Mouse (Mus musculus) fibroblast of lung, adult 2 months (primary cell): ENCODE results near the gene Klf15.
A peak's percentile ranks its signal among the peaks of the same experiment; 100 is the strongest.

ENCODE experiments used
- DNase-seq: peaks from one replicate; pipeline ENCODE4 v3.0.0-alpha.2; 2011; ENCODE audit warnings: low read depth

Klf15 gene

DNA sequence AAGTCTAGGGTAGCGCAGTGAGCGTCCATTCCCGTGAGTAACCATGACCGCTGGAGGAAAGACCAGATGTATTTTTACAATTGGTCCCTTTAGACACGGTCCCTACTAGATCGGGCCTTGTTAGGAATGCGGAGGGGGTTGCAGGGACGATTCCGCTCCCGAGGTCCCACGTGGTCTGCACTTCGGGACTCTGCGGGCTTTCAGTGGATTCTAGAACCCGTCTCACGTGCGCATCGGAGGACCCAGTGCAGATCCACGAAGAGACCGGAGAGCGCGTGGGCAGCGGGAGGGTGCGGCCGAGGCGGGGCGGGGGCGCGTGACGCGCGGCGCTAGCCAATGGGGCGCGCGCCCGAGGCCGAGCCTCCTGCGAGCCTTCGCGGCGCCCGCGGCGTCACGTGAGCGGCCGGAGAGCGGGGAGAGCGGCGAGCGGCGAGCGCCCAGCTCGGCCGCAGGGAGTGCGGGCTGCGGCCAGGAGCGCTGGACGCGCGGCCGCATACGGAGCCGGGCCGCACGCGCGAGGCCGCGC is at the start of gene Klf15:
TSS of gene Klf15 (plus strand) at position 396 of the 526 bp plus-strand sequence.
- DNase-seq, result peak; percentile 51

DNA sequence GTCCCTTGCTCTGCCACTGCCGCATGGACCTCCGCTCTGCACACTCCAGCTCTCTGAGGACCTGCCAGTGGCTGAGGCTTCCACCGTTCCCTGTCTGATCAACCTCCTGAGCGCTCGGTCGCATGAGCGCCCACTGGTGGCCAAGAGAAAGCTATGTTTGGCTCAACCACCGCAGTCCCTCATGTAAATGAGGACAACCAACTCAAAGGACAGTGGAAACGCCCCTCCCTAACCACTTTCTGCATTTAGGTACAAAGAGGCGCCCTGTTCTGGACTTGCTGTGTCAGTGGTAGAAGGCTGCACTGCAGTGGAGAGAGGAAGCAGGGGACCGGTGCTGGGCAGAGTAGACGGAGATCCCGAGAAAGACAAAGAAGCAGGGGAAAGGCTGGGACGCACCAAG is 39.8 kb upstream of the Klf15 start:
- DNase-seq, result peak; percentile 40

DNA sequence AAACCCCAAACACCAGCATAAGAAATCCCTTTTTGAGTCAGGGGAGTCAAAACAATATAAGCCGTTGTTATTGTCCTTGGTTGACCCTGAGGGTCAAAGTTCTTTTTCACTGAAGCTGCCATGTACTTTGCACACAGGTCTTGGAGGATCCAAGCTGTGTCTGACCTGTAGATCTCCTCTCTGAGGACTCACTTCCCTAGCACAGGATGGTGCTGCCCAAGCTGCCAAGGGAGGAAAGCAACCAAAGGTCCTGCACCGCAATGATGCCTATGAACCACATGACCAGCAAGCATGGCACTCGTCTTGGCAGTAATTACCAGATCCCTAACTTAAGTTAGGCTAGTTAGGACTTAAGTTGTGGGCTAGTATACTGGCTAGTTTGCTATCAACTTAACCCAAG is 37.0 kb upstream of the Klf15 start:
- no peak for DNase-seq

GRCm38 (mm10) chr6:90426003-90426402 is 36.4 kb upstream of the Klf15 start:
- peak; percentile 56 for DNase-seq

- peak; percentile 44 for DNase-seq
Measured at GRCm38 (mm10) chr6:90428380-90428974, 33.9 kb upstream of the Klf15 start, which contains the start of gene Cfap100. Cfap100 (minus strand) TSS chr6:90428797.

- DNase-seq, result no peak
Measured at GRCm38 (mm10) chr6:90429911-90430310, 32.5 kb upstream of the Klf15 start.

DNA sequence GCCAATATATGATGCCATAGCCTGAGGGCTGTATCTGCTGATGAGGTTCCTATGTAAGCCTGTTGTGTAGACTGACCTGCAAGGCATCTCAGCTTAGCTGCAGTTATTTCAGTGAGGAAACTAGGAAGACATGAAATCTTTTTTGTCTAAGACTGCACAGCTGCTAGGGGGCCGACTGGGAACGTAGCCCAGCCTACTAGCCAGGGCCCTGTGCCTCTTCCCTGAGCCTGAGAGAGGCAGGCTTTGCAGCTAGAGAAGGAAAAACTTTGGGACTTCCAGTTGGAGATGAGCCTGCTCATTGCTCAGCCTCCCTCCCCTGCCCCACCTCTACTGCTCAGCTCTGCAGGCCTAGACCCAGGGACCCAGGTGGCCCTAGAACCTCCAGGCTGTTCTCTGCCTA is 30.9 kb upstream of the Klf15 start:
- DNase-seq, result no peak

DNA sequence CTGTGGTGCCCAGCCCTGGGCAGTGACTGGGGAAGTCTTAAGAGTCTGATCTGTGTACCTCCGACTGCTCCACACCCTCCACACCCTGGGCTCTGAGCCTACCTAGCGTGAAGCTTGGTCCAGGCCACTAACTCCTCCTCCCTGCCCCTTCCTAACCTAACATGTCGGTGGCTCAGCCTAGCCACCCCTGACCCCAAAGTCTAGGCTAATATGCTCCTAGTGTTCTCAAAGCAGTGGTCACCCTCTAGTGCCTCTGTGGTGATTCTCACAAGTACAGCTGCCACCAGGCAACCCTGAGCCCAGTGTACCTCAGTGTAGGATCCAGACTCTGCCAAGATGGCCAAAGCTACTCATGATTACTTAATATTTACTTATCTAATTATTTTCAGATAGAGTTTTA is 27.7 kb upstream of the Klf15 start:
- DNase-seq, result no peak

DNA sequence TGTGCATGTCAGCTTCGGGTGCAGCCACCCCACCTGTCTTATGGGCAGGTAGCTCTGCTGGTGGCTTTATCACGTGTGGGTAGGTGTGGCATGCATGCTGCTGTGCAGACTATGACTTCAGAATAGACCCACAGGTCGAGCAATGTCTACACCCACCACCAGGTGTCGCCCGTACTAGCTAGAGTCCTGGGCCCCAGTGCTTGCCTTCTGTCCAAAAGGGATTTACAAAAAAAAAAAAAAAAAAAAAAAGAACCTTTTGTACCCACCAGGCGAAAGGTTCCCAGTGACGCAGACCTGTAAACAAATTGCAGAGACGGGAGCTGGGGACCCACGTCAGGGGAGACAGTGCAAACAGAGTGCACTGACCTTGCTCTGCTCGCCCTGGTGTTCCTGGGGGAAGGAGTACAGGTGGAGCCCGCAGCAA is 27.2 kb upstream of the Klf15 start:
- peak; percentile 44 for DNase-seq

GRCm38 (mm10) chr6:90436192-90436907 is 26.0 kb upstream of the Klf15 start:
- DNase-seq, result no peak

DNA sequence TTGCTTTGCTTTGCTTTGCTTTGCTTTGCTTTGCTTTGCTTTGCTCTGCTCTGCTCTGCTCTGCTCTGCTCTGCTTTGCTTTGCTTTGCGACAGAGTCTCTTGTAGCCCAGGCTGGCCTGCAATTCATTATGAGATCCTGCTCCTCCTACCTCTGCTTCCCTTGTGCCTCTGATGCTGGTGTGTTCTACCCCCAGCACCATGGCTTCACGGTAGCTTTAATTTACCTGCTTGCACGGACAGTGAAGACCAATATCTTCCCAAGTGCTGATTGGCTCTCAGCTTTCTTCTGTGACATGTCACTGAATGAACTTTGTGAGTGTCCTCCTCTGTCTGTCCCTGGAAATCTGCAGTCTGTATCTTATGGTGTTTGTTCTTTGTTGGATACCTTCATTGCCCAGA is 25.3 kb upstream of the Klf15 start:
- no peak for DNase-seq

GRCm38 (mm10) chr6:90446883-90447282 is 15.5 kb upstream of the Klf15 start:
- no peak for DNase-seq

GRCm38 (mm10) chr6:90450179-90450578 is 12.2 kb upstream of the Klf15 start:
- DNase-seq, result no peak

- DNase-seq, result no peak
Measured at GRCm38 (mm10) chr6:90450697-90451096, 11.7 kb upstream of the Klf15 start.

- no peak for DNase-seq
Measured at GRCm38 (mm10) chr6:90451512-90451911, 10.9 kb upstream of the Klf15 start.

DNA sequence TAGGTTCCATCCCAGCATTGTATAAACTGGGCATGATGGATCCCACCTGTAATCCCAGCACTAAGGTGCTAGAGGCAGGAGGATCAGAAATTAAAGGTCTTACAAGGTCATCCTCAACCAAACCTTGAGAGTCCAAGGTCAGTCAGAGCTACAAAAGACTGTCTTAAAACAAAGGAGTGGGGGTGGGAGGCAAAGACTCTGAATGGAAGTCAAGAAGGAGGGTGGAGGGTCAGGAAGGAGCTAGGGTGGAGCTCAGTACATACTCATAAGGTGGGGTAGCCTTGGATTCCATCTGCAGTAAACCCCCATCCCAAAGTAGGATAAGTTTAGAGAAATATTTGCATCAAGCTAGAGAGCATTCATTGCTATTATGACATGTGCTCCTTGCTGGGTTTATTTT is 9.8 kb upstream of the Klf15 start:
- no peak for DNase-seq

DNA sequence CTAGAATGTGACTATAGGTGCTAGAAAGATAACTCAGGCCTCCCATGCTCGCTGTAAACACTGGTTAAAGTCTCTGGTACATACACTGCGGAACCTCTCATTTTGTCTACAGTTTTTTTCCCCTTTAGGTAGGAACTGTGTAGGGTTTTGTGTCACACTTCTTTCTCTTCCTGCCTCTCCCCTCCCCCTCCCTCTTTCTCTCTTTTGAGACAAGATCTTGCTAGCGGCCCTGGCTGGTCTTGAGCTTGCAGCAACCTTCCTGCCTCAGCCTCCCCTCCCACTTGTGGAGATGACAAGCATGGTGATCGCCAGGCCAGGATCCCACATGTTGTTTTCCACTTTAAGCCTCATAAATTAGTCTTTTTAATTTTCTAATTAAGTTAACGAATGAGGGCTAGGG is 8.6 kb upstream of the Klf15 start:
- no peak for DNase-seq

DNA sequence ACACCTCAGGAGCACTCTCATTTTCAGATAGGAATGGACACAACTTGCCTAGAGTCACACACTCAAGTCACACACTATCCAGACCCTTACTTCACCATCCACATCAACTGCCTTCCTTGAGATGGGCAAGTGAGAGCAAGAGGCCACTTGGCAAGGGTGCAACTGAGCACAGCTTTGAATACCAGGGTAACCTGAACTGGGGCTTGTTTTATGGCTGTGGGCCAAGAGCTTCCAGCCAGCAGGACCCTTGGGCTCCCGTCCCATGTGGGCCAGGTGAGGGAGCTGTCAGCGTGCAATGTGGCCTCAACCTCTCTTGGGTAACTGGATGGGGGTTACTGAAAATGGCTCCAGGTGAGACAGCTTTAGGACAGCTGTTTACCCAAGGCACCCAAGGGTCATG is 5.0 kb upstream of the Klf15 start:
- DNase-seq, result no peak

DNA sequence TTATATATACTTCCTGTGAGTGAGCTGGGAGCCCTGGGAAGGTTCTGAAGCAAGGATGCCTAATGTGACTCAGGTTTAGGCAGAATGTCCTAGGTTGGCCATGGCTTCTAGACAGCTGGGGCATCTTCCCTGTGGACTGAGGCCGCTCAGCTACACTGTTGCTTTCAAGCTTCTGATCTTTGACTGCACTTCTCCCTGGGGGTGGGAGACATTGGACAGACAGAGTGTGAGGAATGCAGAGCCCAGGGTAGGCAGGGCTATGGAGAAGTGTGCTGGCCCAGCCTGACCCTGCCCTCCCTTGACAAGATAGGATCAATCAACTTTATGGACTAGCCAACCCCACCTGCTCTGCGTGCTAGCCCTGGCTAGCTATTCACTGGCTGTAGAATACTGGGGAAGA is 1.2 kb upstream of the Klf15 start:
- DNase-seq, result no peak

GRCm38 (mm10) chr6:90461771-90462170 is 605 bp upstream of the Klf15 start:
- DNase-seq, result no peak

- no peak for DNase-seq
Measured at GRCm38 (mm10) chr6:90462841-90463227, 458 bp downstream of the Klf15 start.

DNA sequence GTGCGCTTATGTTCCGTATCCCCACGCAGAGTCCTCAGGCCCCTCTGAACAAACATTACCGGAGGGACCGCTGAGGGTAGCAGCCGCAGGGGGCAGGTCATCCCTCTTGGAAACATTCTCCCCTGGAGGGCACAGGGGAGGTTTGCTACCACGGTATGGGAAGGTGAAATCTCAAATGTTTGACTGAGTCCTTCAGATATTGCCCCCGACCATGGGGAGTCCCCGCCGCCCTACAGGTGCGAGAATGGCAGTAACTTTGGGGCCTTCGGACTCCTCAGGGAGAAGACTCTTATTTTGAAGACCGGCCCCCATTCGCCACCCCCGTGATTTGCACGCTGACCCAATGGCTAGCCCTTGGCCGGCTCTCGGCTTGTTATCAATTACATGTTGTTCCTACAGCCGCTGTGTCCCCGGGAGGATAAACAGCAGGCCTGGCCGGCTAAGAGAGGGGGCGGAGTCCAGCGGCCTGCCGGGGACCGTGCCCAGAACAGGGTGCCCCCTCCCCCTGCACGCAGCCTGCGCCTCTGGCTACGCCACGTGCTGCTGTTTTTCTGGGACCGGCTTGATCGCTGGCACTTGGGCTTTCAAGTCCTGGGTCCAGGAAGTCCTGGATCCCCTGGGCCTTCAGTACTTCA is 969 bp downstream of the Klf15 start:
- DNase-seq, result peak; percentile 91

DNA sequence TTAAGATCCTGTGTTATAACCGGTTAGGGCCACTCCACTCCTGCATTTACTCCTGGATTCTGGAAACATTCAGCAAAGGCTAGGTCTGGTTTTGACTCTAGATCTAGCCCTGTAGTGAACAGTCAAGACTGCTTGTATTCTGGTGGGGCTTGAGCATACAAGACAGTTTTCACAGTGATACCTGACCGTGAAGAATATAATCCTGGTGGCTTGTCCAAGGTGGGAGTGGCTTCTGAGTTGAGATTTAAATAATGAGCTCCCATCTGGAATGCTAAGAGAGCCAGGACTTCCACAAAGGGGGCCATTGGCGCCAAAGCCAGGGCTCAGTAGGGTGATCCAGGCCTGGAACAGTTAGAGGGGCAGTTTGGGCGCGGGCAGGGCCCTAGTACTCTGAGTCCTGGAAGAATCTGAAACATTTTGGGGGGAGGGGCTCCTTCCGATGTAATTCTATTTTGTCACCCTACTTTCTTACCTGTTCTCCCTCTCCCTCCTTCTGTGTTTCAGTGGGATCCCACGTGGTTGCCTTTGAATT is 1.6 kb downstream of the Klf15 start:
- no peak for DNase-seq
